Mouse (Mus musculus) intestine, embryonic 15.5 days (tissue): ENCODE data around the gene Artn. TPM values are rescaled to one million over a fixed set of nuclear protein-coding genes. Genes with fewer than 3 reads are reported as not detected.

ENCODE experiments used
- ATAC-seq: fragments of 200-750 bp; cut with Nextera tagmentation; 2 replicates; pipeline ENCODE4 v1.8.0; 2017; ENCODE audit warnings: moderate TSS enrichment, moderate library complexity
- H3K27ac ChIP-seq: fragments of 300-500 bp; sonication (generic); 2 replicates; pipeline ENCODE4 v1.5.1; 2015; ENCODE audit warnings: mild to moderate bottlenecking, inconsistent platforms
- H3K27me3 ChIP-seq: fragments of 300-500 bp; sonication (generic); replicated peaks from 2 replicates; pipeline ENCODE4 v1.6.1; 2015; ENCODE audit warnings: inconsistent platforms
- H3K36me3 ChIP-seq: fragments of 300-500 bp; sonication (generic); 2 replicates; pipeline ENCODE4 v1.6.1; 2015; ENCODE audit warnings: inconsistent platforms
- H3K4me1 ChIP-seq: fragments of 300-500 bp; sonication (generic); replicated peaks from 2 replicates; pipeline ENCODE4 v1.6.1; 2015; ENCODE audit warnings: inconsistent platforms
- H3K4me2 ChIP-seq: fragments of 300-500 bp; sonication (generic); replicated peaks from 2 replicates; pipeline ENCODE4 v1.6.1; 2015; ENCODE audit warnings: mild to moderate bottlenecking, inconsistent platforms
- H3K4me3 ChIP-seq: fragments of 300-500 bp; sonication (generic); replicated peaks from 2 replicates; pipeline ENCODE4 v1.5.1; 2015; ENCODE audit warnings: inconsistent platforms
- H3K9ac ChIP-seq: fragments of 300-500 bp; sonication (generic); 2 replicates; pipeline ENCODE4 v1.6.1; 2015; ENCODE audit warnings: inconsistent platforms
- H3K9me3 ChIP-seq: fragments of 300-500 bp; sonication (generic); 2 replicates; pipeline ENCODE4 v1.6.1; 2016; ENCODE audit warnings: inconsistent platforms
- WGBS: fragments of 180-500 bp; shearing (Covaris S2); methylation state at CpG from one replicate; pipeline ENCODE4 v1.1.7; 2015; 5-methylcytosine and 5-hydroxymethylcytosine counted together
- polyA plus RNA-seq: library from polyadenylated mRNA; unstranded; fragments of >200 nt; fragmentation: Nextera tagmentation; extraction: Ambion mirVana; gene quantifications from 2 replicates; pipeline ENCODE4 v1.2.1, GENCODE M21; 2015

The Artn gene
- polyA plus RNA-seq: 6.3 TPM in 2 replicates

GRCm38 (mm10) chr4:117929391-117929881 lies at the start of gene Artn:
Gene Artn, minus strand, starts transcription at chr4:117929763.
- Histone ChIP-seq H3K36me3 (no peaks in the 10 kb centered on the region), H3K4me1 (peaks cover 35% of the 10 kb centered on the region), H3K9me3 (no peaks in the 10 kb centered on the region), H3K4me2 (peak within 1 kb of the TSS; percentile 96), H3K27ac (peak within 1 kb of the TSS; percentile 49), H3K27me3 (peaks cover 24% of the 10 kb centered on the region), H3K4me3 (peak within 1 kb of the TSS; percentile 47), H3K9ac (peak within 1 kb of the TSS; percentile 53)
- WGBS: 1% methylated on average over 33 of the region's 33 CpGs
- peak; percentile 68 for ATAC-seq

- Histone ChIP-seq H3K9me3 (no peaks in the 10 kb centered on the region), H3K27me3 (no peaks in the 10 kb centered on the region), H3K36me3 (no peaks in the 10 kb centered on the region), H3K4me1 (peaks cover 7% of the 10 kb centered on the region; the same call in 1 of the 2 replicates), H3K27ac (no peak overlapping the region), H3K9ac (no peak overlapping the region), H3K4me3 (no peak overlapping the region), H3K4me2 (no peak overlapping the region)
- WGBS: 91% methylated on average over 4 of the region's 4 CpGs
- ATAC-seq: no peak
These were observed 49.6 kb upstream of the Artn start for GRCm38 (mm10) chr4:117979181-117979580.

GRCm38 (mm10) chr4:117978282-117978681 lies 48.7 kb upstream of the Artn start:
- H3K9ac ChIP-seq: no peak overlapping the region
- H3K27me3 ChIP-seq: no peaks in the 10 kb centered on the region
- H3K4me3 ChIP-seq: no peak overlapping the region
- no peak overlapping the region for H3K27ac ChIP-seq
- H3K4me2 ChIP-seq: no peak overlapping the region
- no peaks in the 10 kb centered on the region for H3K36me3 ChIP-seq
- 92% methylated on average over 9 of the region's 9 CpGs for WGBS
- ATAC-seq: no peak
- no peaks in the 10 kb centered on the region for H3K9me3 ChIP-seq
- peaks cover 7% of the 10 kb centered on the region; the same call in 1 of the 2 replicates for H3K4me1 ChIP-seq

GRCm38 (mm10) chr4:117977841-117978240 lies 48.3 kb upstream of the Artn start:
- Histone ChIP-seq H3K9ac (no peak overlapping the region), H3K4me1 (peaks cover 3% of the 10 kb centered on the region; the same call in 1 of the 2 replicates), H3K4me3 (no peak overlapping the region), H3K27me3 (no peaks in the 10 kb centered on the region), H3K9me3 (no peaks in the 10 kb centered on the region), H3K27ac (no peak overlapping the region), H3K36me3 (no peaks in the 10 kb centered on the region), H3K4me2 (no peak overlapping the region)
- 87% methylated on average over 11 of the region's 11 CpGs for WGBS
- ATAC-seq: no peak

- Histone ChIP-seq H3K9ac (no peak overlapping the region), H3K4me3 (no peak overlapping the region), H3K9me3 (no peaks in the 10 kb centered on the region), H3K36me3 (no peaks in the 10 kb centered on the region), H3K4me1 (no peaks in the 10 kb centered on the region), H3K27ac (no peak overlapping the region), H3K4me2 (no peak overlapping the region), H3K27me3 (no peaks in the 10 kb centered on the region)
- WGBS: 70% methylated on average over 9 of the region's 9 CpGs
- no peak for ATAC-seq
These were observed 47.8 kb upstream of the Artn start for GRCm38 (mm10) chr4:117977371-117977770.

- 53% methylated on average over 1 of the region's 1 CpGs for WGBS
- no peak for ATAC-seq
These were observed 46.3 kb upstream of the Artn start for GRCm38 (mm10) chr4:117975820-117976219.

GRCm38 (mm10) chr4:117974719-117975118 lies 45.2 kb upstream of the Artn start:
- 72% methylated on average over 5 of the region's 5 CpGs for WGBS
- Histone ChIP-seq H3K9ac (no peak overlapping the region), H3K4me2 (no peak overlapping the region), H3K27ac (no peak overlapping the region), H3K36me3 (no peaks in the 10 kb centered on the region), H3K9me3 (no peaks in the 10 kb centered on the region), H3K4me3 (no peak overlapping the region), H3K27me3 (no peaks in the 10 kb centered on the region), H3K4me1 (no peaks in the 10 kb centered on the region)
- ATAC-seq: peak; percentile 25; the same call in 1 of the 2 replicates

More at GRCm38 (mm10) chr4:117975820-117976219, 46.3 kb upstream of the Artn start:
- Histone ChIP-seq H3K27ac (no peak overlapping the region), H3K27me3 (no peaks in the 10 kb centered on the region), H3K4me3 (no peak overlapping the region), H3K4me2 (no peak overlapping the region), H3K36me3 (no peaks in the 10 kb centered on the region), H3K9me3 (no peaks in the 10 kb centered on the region), H3K9ac (no peak overlapping the region), H3K4me1 (no peaks in the 10 kb centered on the region)

GRCm38 (mm10) chr4:117972999-117973398 lies 43.4 kb upstream of the Artn start:
- Histone ChIP-seq H3K4me2 (no peak overlapping the region), H3K4me3 (no peak overlapping the region), H3K36me3 (no peaks in the 10 kb centered on the region), H3K9me3 (no peaks in the 10 kb centered on the region), H3K9ac (no peak overlapping the region), H3K4me1 (no peaks in the 10 kb centered on the region), H3K27me3 (no peaks in the 10 kb centered on the region), H3K27ac (no peak overlapping the region)
- WGBS: 54% methylated on average over 10 of the region's 10 CpGs
- ATAC-seq: no peak

- H3K4me2 ChIP-seq: no peak overlapping the region
- H3K36me3 ChIP-seq: 0 out of 2 replicates have a peak, but pooled peaks cover 5% of the 10 kb centered on the region
- no peaks in the 10 kb centered on the region for H3K9me3 ChIP-seq
- H3K4me3 ChIP-seq: no peak overlapping the region
- no peaks in the 10 kb centered on the region for H3K27me3 ChIP-seq
- H3K9ac ChIP-seq: no peak overlapping the region
- H3K4me1 ChIP-seq: 0 out of 2 replicates have a peak, but pooled peaks cover 6% of the 10 kb centered on the region
- 55% methylated on average over 14 of the region's 14 CpGs for WGBS
- H3K27ac ChIP-seq: no peak overlapping the region
- ATAC-seq: no peak
These were observed 34.9 kb upstream of the Artn start for GRCm38 (mm10) chr4:117964346-117965025.

GRCm38 (mm10) chr4:117957492-117957891 lies 27.9 kb upstream of the Artn start:
- no peak overlapping the region for H3K4me3 ChIP-seq
- no peak for ATAC-seq
- 53% methylated on average over 4 of the region's 4 CpGs for WGBS

GRCm38 (mm10) chr4:117947493-117947892 lies 17.9 kb upstream of the Artn start:
- Histone ChIP-seq H3K9me3 (no peaks in the 10 kb centered on the region), H3K4me3 (no peak overlapping the region), H3K4me1 (no peaks in the 10 kb centered on the region), H3K9ac (no peak overlapping the region), H3K27ac (no peak overlapping the region), H3K36me3 (peaks cover 4% of the 10 kb centered on the region), H3K4me2 (no peak overlapping the region), H3K27me3 (no peaks in the 10 kb centered on the region)
- WGBS: 73% methylated on average over 7 of the region's 7 CpGs
- ATAC-seq: no peak

More at GRCm38 (mm10) chr4:117957492-117957891, 27.9 kb upstream of the Artn start:
- Histone ChIP-seq H3K36me3 (peaks cover 19% of the 10 kb centered on the region), H3K9me3 (no peaks in the 10 kb centered on the region), H3K27me3 (no peaks in the 10 kb centered on the region), H3K4me2 (no peak overlapping the region), H3K27ac (no peak overlapping the region), H3K4me1 (no peaks in the 10 kb centered on the region), H3K9ac (no peak overlapping the region)

GRCm38 (mm10) chr4:117946639-117947305 lies 17.2 kb upstream of the Artn start:
- H3K9me3 ChIP-seq: no peaks in the 10 kb centered on the region
- no peaks in the 10 kb centered on the region for H3K4me1 ChIP-seq
- 77% methylated on average over 11 of the region's 11 CpGs for WGBS
- H3K36me3 ChIP-seq: no peaks in the 10 kb centered on the region; the same call in 1 of the 2 replicates
- H3K4me3 ChIP-seq: no peak overlapping the region
- H3K9ac ChIP-seq: no peak overlapping the region
- no peak overlapping the region for H3K4me2 ChIP-seq
- H3K27me3 ChIP-seq: no peaks in the 10 kb centered on the region
- ATAC-seq: no peak
- H3K27ac ChIP-seq: no peak overlapping the region
